Mouse (Mus musculus): ENCODE data around the gene Tppp3.

GRCm38 (mm10) chr8:105470262-105470661 lies 1.1 kb downstream of the Tppp3 start:
- TF ChIP-seq CTCF (IDR thresholded peaks at IDR 0.05; ENCODE audit: insufficient read depth, low read length) (no peak), POLR2A (IDR thresholded peaks at IDR 0.05; ENCODE audit: borderline replicate concordance, extremely low read depth, low read depth, low read length) (no peak)
